Comparison of ENCODE assay signal across 16 mouse cellular contexts in the genomic region with DNA sequence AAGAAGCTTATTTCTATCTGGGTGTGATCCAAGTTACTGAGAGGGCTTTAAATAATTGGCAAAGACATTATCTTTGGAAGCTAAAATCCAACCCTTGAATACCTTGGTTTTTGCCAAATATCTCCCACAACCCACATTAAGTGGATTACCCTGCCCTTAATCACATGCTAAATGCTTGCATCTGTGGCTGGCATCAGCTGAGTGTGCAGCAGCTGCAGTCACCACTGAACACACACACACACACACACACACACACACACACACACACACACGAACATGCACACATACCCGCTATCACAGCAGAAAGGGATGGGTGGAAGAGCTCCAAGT.
A peak's percentile ranks its signal among the peaks of the same experiment; 100 is the strongest.
DNase-seq lines count a peak whose midpoint lies in the region; ATAC-seq and TF ChIP-seq lines count a peak whose summit lies in the region.
"Had no signal": no experiment of that assay in that cellular context is flagged by ENCODE, and none has a peak within 500 bp of the region (broad histone marks: within the 10 kb centered on the region; RNA-seq: fewer than 3 reads in every experiment).

No protein-coding gene starts in this region.

- TF ChIP-seq EP300 in MEL (IDR thresholded peaks at IDR 0.05; ENCODE audit: low read depth in 1 of 2, low read length in 2 of 2), result no peak

- H3K9ac ChIP-seq in hindbrain, embryonic 12.5 days, result no peak overlapping the region
- no peak overlapping the region for H3K9ac ChIP-seq in MEL (ENCODE audit: control insufficient read depth, low read depth, low read length, poor library complexity, severe bottlenecking)
- H3K9ac ChIP-seq in forebrain, embryonic 16.5 days (replicated peaks; ENCODE audit: low read depth, low read length), result no peak overlapping the region
- no peak overlapping the region for H3K9ac ChIP-seq in midbrain, postnatal 0 days (replicated peaks; ENCODE audit: low read length, poor library complexity, severe bottlenecking)
- H3K9ac ChIP-seq: heart, embryonic 15.5 days; limb, embryonic 15.5 days had no signal

- TF ChIP-seq POLR2A in MEL (IDR thresholded peaks at IDR 0.05; ENCODE audit: control insufficient read depth in 1 of 2, insufficient read depth in 1 of 2, low read depth in 1 of 2, low read length in 2 of 2, poor library complexity in 1 of 2), result no peak

- 0 out of 2 replicates have a peak, but pooled peaks have one; percentile 15 for ATAC-seq in hindbrain, embryonic 12.5 days (ENCODE audit: low FRiP score)
- ATAC-seq in forebrain, embryonic 16.5 days, result peak; percentile 82
- ATAC-seq in midbrain, postnatal 0 days (ENCODE audit: low FRiP score), result no peak
- no peak for ATAC-seq in megakaryocyte, adult 5-6 weeks (ENCODE audit: poor library complexity, severe bottlenecking)
- ATAC-seq: Patski had no signal

- TF ChIP-seq CTCF in MEL (IDR thresholded peaks at IDR 0.05 in 2 of 3, conservative IDR thresholded peaks at IDR 0.05 in 1 of 3; ENCODE audit: control insufficient read depth in 1 of 3, insufficient read depth in 1 of 3, low read depth in 2 of 3, low read length in 3 of 3, poor library complexity in 1 of 3, severe bottlenecking in 1 of 3), result no peak
- TF ChIP-seq CTCF in midbrain, postnatal 0 days (IDR thresholded peaks at IDR 0.05), result no peak

- TF ChIP-seq RAD21 in MEL (IDR thresholded peaks at IDR 0.05; ENCODE audit: low read depth, low read length), result no peak

- DNase-seq in hindbrain, embryonic 10.5 days (ENCODE audit: low spot score), result no peak
- no peak for DNase-seq in MEL (ENCODE audit: low read depth, low spot score)
- peak; percentile 48 for DNase-seq in midbrain, postnatal 0 days (ENCODE audit: low spot score)
- no peak for DNase-seq in right cerebral cortex, postnatal 10 days (ENCODE audit: low spot score in 2 of 2)
- DNase-seq: cerebellum, adult 9-10 months; gastrocnemius, postnatal 10 days; heart, adult 2 months; kidney, postnatal 4 days; lung, postnatal 14 days; thymus, postnatal 4 days had no signal

- H3K36me3 ChIP-seq in hindbrain, embryonic 12.5 days, result no peaks in the 10 kb centered on the region
- no peaks in the 10 kb centered on the region for H3K36me3 ChIP-seq in hindbrain, embryonic 10.5 days
- H3K36me3 ChIP-seq in MEL (ENCODE audit: control insufficient read depth in 1 of 2, insufficient read depth in 2 of 2, low read length in 2 of 2), result peaks cover 0 to 37% of the 10 kb centered on the region in 2 experiments; a peak in 2 of 4 replicates
- no peaks in the 10 kb centered on the region for H3K36me3 ChIP-seq in forebrain, embryonic 16.5 days (ENCODE audit: control insufficient read depth, insufficient read depth)
- no peaks in the 10 kb centered on the region for H3K36me3 ChIP-seq in midbrain, postnatal 0 days (ENCODE audit: insufficient read depth, low read length)
- H3K36me3 ChIP-seq: heart, embryonic 15.5 days; limb, embryonic 15.5 days had no signal

- H3K27me3 ChIP-seq in hindbrain, embryonic 12.5 days, result no peaks in the 10 kb centered on the region
- no peaks in the 10 kb centered on the region for H3K27me3 ChIP-seq in hindbrain, embryonic 10.5 days (ENCODE audit: insufficient read depth, poor library complexity, severe bottlenecking)
- no peaks in the 10 kb centered on the region for H3K27me3 ChIP-seq in MEL (ENCODE audit: control insufficient read depth in 1 of 2, insufficient read depth in 2 of 2, low read length in 2 of 2)
- no peaks in the 10 kb centered on the region for H3K27me3 ChIP-seq in forebrain, embryonic 16.5 days (replicated peaks; ENCODE audit: control insufficient read depth, insufficient read depth, low read length)
- no peaks in the 10 kb centered on the region for H3K27me3 ChIP-seq in midbrain, postnatal 0 days (ENCODE audit: insufficient read depth, low read length)
- H3K27me3 ChIP-seq: heart, embryonic 15.5 days; limb, embryonic 15.5 days; Patski had no signal

- H3K4me2 ChIP-seq in hindbrain, embryonic 12.5 days (replicated peaks), result no peak overlapping the region
- no peak overlapping the region for H3K4me2 ChIP-seq in forebrain, embryonic 16.5 days (ENCODE audit: low read length)
- no peak overlapping the region for H3K4me2 ChIP-seq in midbrain, postnatal 0 days (ENCODE audit: low read depth, low read length, poor library complexity, severe bottlenecking)
- H3K4me2 ChIP-seq: heart, embryonic 15.5 days; limb, embryonic 15.5 days had no signal

- H3K79me2 ChIP-seq in MEL (ENCODE audit: control insufficient read depth, insufficient read depth, low read length, poor library complexity), result no peaks in the 10 kb centered on the region

- WGBS in hindbrain, embryonic 12.5 days, result 79% methylated on average over 2 of the region's 2 CpGs
- WGBS in hindbrain, embryonic 10.5 days, result 80% methylated on average over 2 of the region's 2 CpGs
- WGBS in forebrain, embryonic 16.5 days, result 47% methylated on average over 2 of the region's 2 CpGs
- WGBS in midbrain, postnatal 0 days, result 52% methylated on average over 2 of the region's 2 CpGs

- H3K9me3 ChIP-seq in hindbrain, embryonic 12.5 days (replicated peaks), result no peaks in the 10 kb centered on the region
- no peaks in the 10 kb centered on the region for H3K9me3 ChIP-seq in hindbrain, embryonic 10.5 days
- H3K9me3 ChIP-seq in MEL (replicated peaks; ENCODE audit: insufficient read depth, low read length), result no peaks in the 10 kb centered on the region
- H3K9me3 ChIP-seq in forebrain, embryonic 16.5 days (ENCODE audit: control insufficient read depth, low read length), result no peaks in the 10 kb centered on the region
- H3K9me3 ChIP-seq in midbrain, postnatal 0 days (ENCODE audit: low read length), result no peaks in the 10 kb centered on the region
- H3K9me3 ChIP-seq: heart, embryonic 15.5 days; limb, embryonic 15.5 days had no signal

- no peaks in the 10 kb centered on the region for H3K4me1 ChIP-seq in hindbrain, embryonic 12.5 days
- no peaks in the 10 kb centered on the region for H3K4me1 ChIP-seq in hindbrain, embryonic 10.5 days (replicated peaks)
- H3K4me1 ChIP-seq in MEL (ENCODE audit: control insufficient read depth in 1 of 2, insufficient read depth in 2 of 2, low read length in 2 of 2), result peaks cover 35 to 45% of the 10 kb centered on the region in 2 experiments
- peaks cover 9% of the 10 kb centered on the region; the same call in 1 of the 2 replicates for H3K4me1 ChIP-seq in forebrain, embryonic 16.5 days (replicated peaks; ENCODE audit: control insufficient read depth, insufficient read depth, low read length)
- no peaks in the 10 kb centered on the region for H3K4me1 ChIP-seq in midbrain, postnatal 0 days (ENCODE audit: insufficient read depth, low read length)

- no peak overlapping the region for H3K4me3 ChIP-seq in hindbrain, embryonic 12.5 days
- no peak overlapping the region for H3K4me3 ChIP-seq in hindbrain, embryonic 10.5 days
- H3K4me3 ChIP-seq in MEL (ENCODE audit: control insufficient read depth in 1 of 2, insufficient read depth in 1 of 2, low read depth in 2 of 2, low read length in 2 of 2), result no peak overlapping the region
- no peak overlapping the region for H3K4me3 ChIP-seq in forebrain, embryonic 16.5 days (replicated peaks; ENCODE audit: low read length)
- H3K4me3 ChIP-seq in midbrain, postnatal 0 days (ENCODE audit: low read depth, low read length), result no peak overlapping the region
- H3K4me3 ChIP-seq: heart, adult 2 months; heart, embryonic 15.5 days; limb, embryonic 15.5 days had no signal

- H3K27ac ChIP-seq in hindbrain, embryonic 12.5 days, result no peak overlapping the region
- no peak overlapping the region for H3K27ac ChIP-seq in hindbrain, embryonic 10.5 days
- no peak overlapping the region; the same call in 1 of the 2 replicates for H3K27ac ChIP-seq in MEL (ENCODE audit: control insufficient read depth, low read depth, low read length)
- no peak overlapping the region for H3K27ac ChIP-seq in forebrain, embryonic 16.5 days (ENCODE audit: low read length)
- no peak overlapping the region for H3K27ac ChIP-seq in midbrain, postnatal 0 days (ENCODE audit: low read depth, low read length)
- H3K27ac ChIP-seq: heart, adult 2 months; heart, embryonic 15.5 days; limb, embryonic 15.5 days had no signal

TF ChIP-seq in MEL, 35 proteins besides CTCF, POLR2A, EP300 and RAD21:
- no peak for TF ChIP-seq ZNF384 (IDR thresholded peaks at IDR 0.05; ENCODE audit: low read depth, low read length)
- peak; percentile 76 for TF ChIP-seq ETS1 (IDR thresholded peaks at IDR 0.05; ENCODE audit: low read depth, low read length)
- TF ChIP-seq MXI1 (IDR thresholded peaks at IDR 0.05; ENCODE audit: low read depth, low read length), result no peak
- no peak for TF ChIP-seq MAZ (IDR thresholded peaks at IDR 0.05; ENCODE audit: low read depth, low read length)
- no peak for TF ChIP-seq MAX (IDR thresholded peaks at IDR 0.05; ENCODE audit: low read length)
- TF ChIP-seq ZMIZ1 (IDR thresholded peaks at IDR 0.05; ENCODE audit: low read depth, low read length), result no peak
- no peak for TF ChIP-seq BHLHE40 (IDR thresholded peaks at IDR 0.05; ENCODE audit: borderline replicate concordance, low read depth, low read length)
- no peak for TF ChIP-seq ELF1 (IDR thresholded peaks at IDR 0.05; ENCODE audit: low read depth, low read length)
- TF ChIP-seq NRF1 (IDR thresholded peaks at IDR 0.05; ENCODE audit: insufficient read depth, low read depth, low read length, poor library complexity, severe bottlenecking), result no peak
- no peak for TF ChIP-seq TBP (IDR thresholded peaks at IDR 0.05; ENCODE audit: low read depth, low read length)
- TF ChIP-seq E2F4 (IDR thresholded peaks at IDR 0.05; ENCODE audit: borderline replicate concordance, low read depth, low read length), result no peak
- TF ChIP-seq RCOR1 (IDR thresholded peaks at IDR 0.05; ENCODE audit: low read depth, low read length), result peak; percentile 47; the same call in 1 of the 2 replicates
- no peak for TF ChIP-seq CHD1 (IDR thresholded peaks at IDR 0.05; ENCODE audit: low read depth, low read length)
- TF ChIP-seq TCF12 (IDR thresholded peaks at IDR 0.05; ENCODE audit: low read depth, low read length), result peak; percentile 42; the same call in 1 of the 2 replicates

Comparison
In these comparisons a context has a peak if more than half of its experiments do, and no peak if none do; other contexts are left out.
1. ATAC-seq: peak in hindbrain, embryonic 12.5 days (single experiment) and forebrain, embryonic 16.5 days (single experiment); none in midbrain, postnatal 0 days (single experiment) and megakaryocyte, adult 5-6 weeks (single experiment).